Mouse (Mus musculus): Measurements from ENCODE around the gene Sele. TPM values are rescaled to one million over a fixed set of nuclear protein-coding genes. Genes with fewer than 3 reads are reported as not detected.
A peak's percentile ranks its signal among the peaks of the same experiment; 100 is the strongest.

Sele gene
- total RNA-seq, 2 experiments from 2014 or later, result not detected

DNA sequence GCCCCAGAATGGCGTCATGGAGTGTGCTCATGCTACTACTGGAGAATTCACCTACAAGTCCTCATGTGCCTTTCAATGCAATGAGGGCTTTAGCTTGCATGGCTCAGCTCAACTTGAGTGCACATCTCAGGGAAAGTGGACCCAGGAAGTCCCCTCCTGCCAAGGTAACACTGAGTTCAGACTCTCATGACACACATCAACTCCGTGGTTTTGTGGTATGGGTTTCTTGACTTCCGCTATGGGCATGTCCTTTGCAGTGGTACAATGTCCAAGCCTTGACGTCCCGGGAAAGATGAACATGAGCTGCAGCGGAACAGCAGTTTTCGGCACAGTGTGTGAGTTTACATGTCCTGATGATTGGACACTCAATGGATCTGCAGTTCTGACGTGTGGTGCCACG is 5.5 kb downstream of the Sele start:
- TF ChIP-seq CTCF (IDR thresholded peaks at IDR 0.05), result no peak
- intact Hi-C loops (cut with DNase I), result no loop called here
- DNase-seq, result no peak
- no peak overlapping the region for H3K27ac ChIP-seq
- H3K4me3 ChIP-seq, result no peak overlapping the region

DNA sequence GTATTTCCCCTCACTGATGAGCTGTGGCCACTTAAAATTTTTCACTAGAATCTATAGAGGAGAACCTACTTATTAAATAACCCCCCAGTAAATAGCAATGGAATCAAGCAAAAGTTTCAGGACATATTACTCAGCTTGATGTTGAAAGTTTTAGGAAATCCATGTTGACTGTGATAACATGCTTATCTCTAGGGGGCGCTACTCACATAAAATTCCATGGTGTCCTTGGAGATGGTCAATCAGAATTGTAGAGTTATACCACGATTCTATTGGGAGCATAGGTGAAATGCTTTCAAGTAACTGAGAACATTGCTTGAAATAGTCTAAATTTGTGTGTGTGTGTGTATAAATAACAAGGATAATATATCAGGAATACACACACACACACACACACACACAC is 6.8 kb downstream of the Sele start:
- Histone ChIP-seq H3K27ac (no peak overlapping the region), H3K4me3 (no peak overlapping the region)
- no peak for DNase-seq
- intact Hi-C loops (cut with DNase I), result no loop called here
- TF ChIP-seq CTCF (IDR thresholded peaks at IDR 0.05), result peak; percentile 6; the same call in 1 of the 2 replicates

DNA sequence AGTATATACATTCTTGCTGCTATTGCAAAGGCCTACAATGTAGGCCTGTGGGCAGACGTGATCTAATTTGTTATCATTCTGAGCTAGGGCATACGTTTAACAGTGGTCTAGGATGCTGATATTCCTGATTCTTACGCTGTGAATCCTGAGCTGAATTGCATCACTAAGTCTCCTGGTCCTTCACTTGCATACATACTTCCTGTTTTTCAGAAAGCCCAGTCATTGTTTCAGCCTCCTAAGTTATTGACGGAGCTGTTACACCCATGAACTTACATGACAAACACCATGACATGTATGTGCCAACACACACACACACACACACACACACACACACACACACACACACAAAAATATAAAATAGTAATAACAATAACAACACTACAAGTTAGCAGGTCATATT is 12.0 kb downstream of the Sele start:
- no peak for DNase-seq
- no peak for TF ChIP-seq CTCF (IDR thresholded peaks at IDR 0.05)
- intact Hi-C loops (cut with DNase I), result no loop called here
- Histone ChIP-seq H3K27ac (no peak overlapping the region), H3K4me3 (no peak overlapping the region)

DNA sequence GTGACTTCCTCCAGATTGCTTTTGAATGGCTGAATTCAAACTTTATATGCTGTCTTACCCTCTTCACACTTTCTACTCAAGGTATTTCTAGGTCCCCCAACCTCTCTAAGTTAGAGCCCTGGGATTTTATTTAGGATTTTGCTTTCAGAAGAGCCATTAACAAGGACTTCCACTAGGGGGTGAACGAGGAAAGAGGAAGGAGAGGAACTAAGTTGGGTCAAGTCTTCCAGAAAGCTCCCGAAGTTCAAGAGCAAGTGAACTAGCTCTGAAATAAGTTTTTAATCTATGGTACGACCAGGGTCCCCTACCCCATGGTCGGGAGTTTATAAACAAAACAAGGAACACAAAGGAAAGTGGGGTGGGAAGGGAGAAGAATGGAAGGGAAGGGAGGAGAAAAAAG is 13.2 kb downstream of the Sele start:
- intact Hi-C loops (cut with DNase I), result no loop called here
- H3K27ac ChIP-seq, result no peak overlapping the region
- H3K4me3 ChIP-seq, result no peak overlapping the region
- peak; percentile 47 for TF ChIP-seq CTCF (IDR thresholded peaks at IDR 0.05)
- no peak for DNase-seq

DNA sequence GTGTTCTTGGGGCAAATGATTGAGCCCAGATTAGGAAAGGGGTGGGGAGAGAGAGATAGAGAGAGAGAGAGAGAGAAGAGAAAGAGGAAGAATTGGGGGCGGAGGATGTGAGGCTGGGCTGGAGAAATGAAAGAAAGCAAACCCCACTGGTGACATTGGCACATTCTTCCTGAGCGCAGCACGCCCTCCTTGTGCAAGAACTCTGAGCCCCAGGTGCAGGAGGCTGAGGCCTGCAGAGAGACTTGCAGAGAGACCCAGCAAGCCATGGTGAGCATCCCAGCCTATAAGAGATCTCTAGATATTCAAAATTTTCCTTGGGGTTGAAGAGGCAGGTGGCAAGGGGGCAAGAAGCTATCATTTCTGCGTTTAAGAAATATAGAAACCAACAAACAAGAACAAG is 13.9 kb downstream of the Sele start, which contains the start of gene Sell:
Gene Sell (plus strand): TSS at position 58 of the 400 bp plus-strand sequence.
- intact Hi-C loops (cut with DNase I), result no loop called here
- DNase-seq, result no peak
- H3K27ac ChIP-seq, result no peak within 1 kb of the TSS
- no peak within 1 kb of the TSS for H3K4me3 ChIP-seq
- TF ChIP-seq CTCF (IDR thresholded peaks at IDR 0.05), result no peak

DNA sequence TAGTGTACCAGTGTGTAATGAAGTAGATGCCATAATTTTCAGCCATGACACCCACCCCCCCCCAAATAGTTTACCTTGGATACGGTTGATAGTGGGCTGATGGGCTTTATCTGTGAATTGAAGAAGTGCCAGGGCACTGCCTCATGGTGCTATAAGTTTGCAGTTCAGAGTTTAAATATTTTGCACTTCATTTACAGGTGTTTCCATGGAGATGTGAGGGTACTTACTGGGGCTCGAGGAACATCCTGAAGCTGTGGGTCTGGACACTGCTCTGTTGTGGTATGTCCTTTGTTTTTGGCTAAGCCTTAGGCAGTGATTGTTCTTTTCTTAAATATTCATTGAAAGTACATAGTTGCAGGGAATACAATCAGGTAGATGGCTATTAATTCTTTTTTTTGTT is 14.8 kb downstream of the Sele start:
- Histone ChIP-seq H3K4me3 (no peak overlapping the region), H3K27ac (no peak overlapping the region)
- intact Hi-C loops (cut with DNase I), result no loop called here
- TF ChIP-seq CTCF (IDR thresholded peaks at IDR 0.05), result no peak
- no peak for DNase-seq

DNA sequence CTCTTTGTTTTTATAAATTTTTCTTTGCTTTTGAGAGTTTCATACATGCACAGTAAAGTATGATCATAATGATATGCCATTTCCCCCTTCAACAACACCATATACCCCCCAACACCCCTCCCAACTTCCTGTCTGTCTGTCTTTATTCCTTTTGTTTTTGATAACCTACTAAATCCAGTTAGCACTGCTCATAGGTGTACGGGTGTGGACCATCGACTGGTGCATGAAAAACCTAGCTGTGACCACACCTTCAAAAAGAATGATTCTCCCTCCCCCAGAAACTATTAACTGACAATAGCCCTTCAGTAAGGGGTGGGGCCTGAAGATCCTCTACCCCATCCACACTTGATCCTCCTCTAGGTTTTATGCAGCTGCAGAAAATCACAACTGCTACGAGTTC is 15.7 kb downstream of the Sele start:
- TF ChIP-seq CTCF (IDR thresholded peaks at IDR 0.05), result no peak
- Histone ChIP-seq H3K27ac (no peak overlapping the region), H3K4me3 (no peak overlapping the region)
- no peak for DNase-seq
- intact Hi-C loops (cut with DNase I), result no loop called here

DNA sequence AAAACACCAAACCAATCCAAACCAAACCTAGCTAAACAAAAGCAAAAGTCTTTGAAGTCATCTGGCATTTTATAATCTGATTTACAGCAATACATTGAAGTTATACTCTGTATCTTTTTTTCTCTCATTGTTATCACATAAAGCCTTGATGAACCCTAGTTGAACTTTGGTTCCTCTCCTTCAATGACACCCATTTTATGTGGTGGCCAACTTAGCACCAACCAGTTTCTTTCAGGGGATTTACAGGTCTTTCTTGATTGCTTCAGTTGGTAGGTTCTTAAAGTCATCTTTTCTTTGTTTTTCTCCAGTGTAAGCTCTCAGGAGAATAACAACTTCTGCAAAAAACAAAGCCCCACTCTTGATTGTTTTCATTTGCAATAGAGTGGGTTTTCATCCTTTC is 21.2 kb downstream of the Sele start:
- Histone ChIP-seq H3K27ac (no peak overlapping the region), H3K4me3 (no peak overlapping the region)
- intact Hi-C loops (cut with DNase I), result no loop called here
- DNase-seq, result no peak
- no peak for TF ChIP-seq CTCF (IDR thresholded peaks at IDR 0.05)

DNA sequence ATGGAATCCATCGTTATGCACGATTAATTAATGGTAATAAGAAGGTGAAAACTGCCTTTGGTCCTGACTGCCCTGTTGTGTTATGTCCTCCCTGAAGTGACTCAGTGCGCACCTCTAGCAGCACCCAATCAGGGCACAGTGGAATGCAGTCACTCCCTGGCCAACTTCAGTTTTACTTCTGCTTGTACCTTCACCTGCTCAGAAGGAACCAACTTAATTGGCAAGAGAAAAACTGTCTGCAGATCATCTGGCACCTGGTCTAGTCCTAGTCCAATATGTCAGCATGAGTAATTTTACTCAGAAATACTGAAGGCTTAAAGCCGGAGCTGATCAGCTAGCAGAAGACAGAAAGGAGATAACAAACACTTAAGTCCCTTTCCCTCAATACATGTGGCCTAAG is 22.4 kb downstream of the Sele start:
- intact Hi-C loops (cut with DNase I), result no loop called here
- no peak for DNase-seq

DNA sequence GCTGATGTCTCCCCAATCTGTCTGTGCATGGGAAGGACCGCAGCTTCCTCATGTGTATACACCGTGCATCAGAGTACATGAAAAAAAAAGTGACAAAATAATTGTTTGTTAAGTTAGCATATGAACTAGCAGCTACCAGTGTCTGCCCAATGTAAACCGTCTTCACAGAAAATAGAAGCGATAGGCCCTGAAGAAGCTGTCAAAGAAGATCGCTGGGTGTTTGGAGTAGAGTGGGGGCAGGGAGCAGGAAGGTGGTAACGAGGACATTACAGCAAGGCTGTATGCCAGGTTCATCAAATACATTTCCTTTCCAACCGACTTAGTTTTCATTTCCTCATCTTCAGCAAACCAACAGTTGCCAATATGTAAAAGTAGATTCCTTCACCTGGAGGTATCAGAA is 23.1 kb downstream of the Sele start:
- Histone ChIP-seq H3K27ac (no peak overlapping the region), H3K4me3 (no peak overlapping the region)
- intact Hi-C loops (cut with DNase I), result no loop called here
- TF ChIP-seq CTCF (IDR thresholded peaks at IDR 0.05), result no peak
- DNase-seq, result no peak

More for the DNA sequence above, 22.4 kb downstream of the Sele start:
- TF ChIP-seq CTCF (IDR thresholded peaks at IDR 0.05), result no peak
- H3K4me3 ChIP-seq, result no peak overlapping the region
- no peak overlapping the region for H3K27ac ChIP-seq

DNA sequence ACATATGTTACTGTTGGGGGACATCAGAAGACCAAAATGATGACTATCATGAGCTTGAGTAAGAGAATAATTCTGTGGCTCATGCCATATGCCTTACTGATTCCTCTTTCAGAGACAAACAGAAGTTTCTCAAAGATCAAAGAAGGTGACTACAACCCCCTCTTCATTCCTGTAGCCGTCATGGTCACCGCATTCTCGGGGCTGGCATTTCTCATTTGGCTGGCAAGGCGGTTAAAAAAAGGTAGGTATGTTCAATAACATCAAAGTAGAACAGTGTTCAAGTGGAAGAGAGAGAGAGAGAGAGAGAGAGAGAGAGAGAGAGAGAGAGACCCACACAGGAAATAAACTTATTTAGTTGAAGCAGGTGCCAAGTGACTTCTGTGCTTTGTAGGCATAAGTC is 24.0 kb downstream of the Sele start:
- H3K4me3 ChIP-seq, result no peak overlapping the region
- no peak overlapping the region for H3K27ac ChIP-seq
- DNase-seq, result no peak
- intact Hi-C loops (cut with DNase I), result no loop called here
- TF ChIP-seq CTCF (IDR thresholded peaks at IDR 0.05), result no peak

DNA sequence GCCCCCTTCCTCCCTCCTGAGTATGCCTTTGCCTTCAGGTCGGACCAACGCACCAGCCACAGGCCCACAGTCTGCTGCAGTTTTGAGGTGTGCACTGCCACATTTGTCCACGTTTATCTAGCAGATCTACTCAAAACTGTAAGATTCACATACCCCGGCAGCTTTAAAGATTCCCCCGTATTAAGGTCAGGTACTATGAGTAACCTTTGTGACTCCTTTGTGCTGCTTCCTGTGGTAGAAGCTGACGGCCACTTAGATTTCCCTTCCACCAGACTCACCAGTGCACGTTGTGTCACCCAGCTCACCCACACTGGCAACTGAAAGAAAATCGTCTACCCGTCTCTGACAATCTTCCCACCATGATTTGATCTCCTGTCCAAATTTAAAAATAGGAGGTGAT is 25.1 kb downstream of the Sele start:
- intact Hi-C loops (cut with DNase I), result no loop called here
- DNase-seq, result no peak
- no peak overlapping the region for H3K27ac ChIP-seq
- no peak overlapping the region for H3K4me3 ChIP-seq
- no peak for TF ChIP-seq CTCF (IDR thresholded peaks at IDR 0.05)

DNA sequence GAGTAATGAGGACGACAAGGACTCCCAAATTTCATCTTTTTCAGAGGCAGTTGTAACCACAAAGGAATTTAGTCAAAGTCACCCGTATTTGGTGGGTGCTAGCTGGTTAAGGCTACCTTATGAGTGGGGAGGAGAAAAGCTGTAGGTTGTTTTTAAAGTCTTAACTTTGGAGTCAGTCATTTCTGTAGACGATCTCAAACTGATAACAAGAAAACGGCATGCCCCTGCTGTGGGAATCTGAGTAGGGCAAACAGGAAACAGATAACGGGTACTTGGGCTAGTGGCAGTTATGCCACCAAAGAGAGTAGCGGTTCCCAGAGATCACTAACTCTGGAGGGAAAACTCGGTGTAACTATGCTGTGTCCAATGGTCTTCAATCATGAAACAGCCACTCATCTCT is 25.8 kb downstream of the Sele start:
- intact Hi-C loops (cut with DNase I), result no loop called here
- H3K27ac ChIP-seq, result no peak overlapping the region

DNA sequence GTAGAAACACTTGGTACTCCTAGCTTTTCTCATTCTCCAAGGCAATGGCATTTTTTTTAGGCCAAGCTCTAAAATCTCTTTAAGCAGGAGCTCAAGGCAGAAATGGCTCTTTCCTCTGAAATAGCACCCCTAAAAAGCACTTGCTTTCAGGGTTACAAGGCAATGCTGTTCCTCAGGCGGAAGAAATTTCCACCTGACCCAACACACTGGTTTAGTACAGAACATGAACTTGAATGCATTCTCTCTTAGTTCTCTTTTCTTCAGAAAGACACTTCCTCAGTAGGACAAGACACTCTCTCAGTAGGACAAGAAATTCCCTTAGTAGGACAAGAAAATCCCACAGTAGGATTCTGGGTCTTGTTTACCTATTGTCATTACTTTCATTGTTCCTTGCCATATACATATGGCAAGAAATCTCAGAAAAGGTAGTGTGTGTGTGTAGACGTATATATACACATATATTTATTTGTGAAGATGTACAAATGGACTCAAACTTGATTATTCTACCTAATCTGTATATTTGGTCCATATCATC is 26.6 kb downstream of the Sele start:
- Histone ChIP-seq H3K4me3 (no peak overlapping the region), H3K27ac (no peak overlapping the region)
- DNase-seq, result no peak
- TF ChIP-seq CTCF (IDR thresholded peaks at IDR 0.05), result no peak
- intact Hi-C loops (cut with DNase I), result no loop called here

More for the DNA sequence above, 25.8 kb downstream of the Sele start:
- TF ChIP-seq CTCF (IDR thresholded peaks at IDR 0.05), result no peak
- no peak for DNase-seq
- no peak overlapping the region for H3K4me3 ChIP-seq

DNA sequence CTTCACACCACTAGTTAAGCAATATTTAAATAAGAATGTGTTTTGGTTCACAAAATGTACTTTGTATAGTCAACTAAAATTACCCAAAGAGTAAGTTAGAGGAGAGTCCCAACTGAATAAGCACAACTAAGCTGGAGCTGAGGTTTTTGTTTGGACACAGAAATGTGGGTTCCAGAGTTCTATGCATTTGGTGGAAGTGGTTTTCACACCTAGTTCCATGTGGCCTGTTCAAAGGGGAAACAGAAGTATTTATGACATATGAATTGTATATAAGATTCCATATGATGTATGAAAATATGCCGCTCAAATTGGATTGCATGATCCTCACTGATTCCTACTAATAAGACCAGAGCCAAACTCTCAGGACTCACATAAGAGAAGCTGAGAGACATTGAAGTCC is 27.4 kb downstream of the Sele start:
- intact Hi-C loops (cut with DNase I), result no loop called here
- DNase-seq, result no peak
- Histone ChIP-seq H3K27ac (no peak overlapping the region), H3K4me3 (no peak overlapping the region)
- no peak for TF ChIP-seq CTCF (IDR thresholded peaks at IDR 0.05)
